Mouse (Mus musculus): ENCODE results near the gene Ppfia4. TPM values are rescaled to one million over a fixed set of nuclear protein-coding genes. Genes with fewer than 3 reads are reported as not detected.

Gene Ppfia4
- polyA plus RNA-seq, 1 experiment, result 31.3 TPM

- DNase-seq (ENCODE audit: low read depth), result no peak
- TF ChIP-seq POLR2A (IDR thresholded peaks at IDR 0.05; ENCODE audit: borderline replicate concordance, extremely low read depth, insufficient read depth, insufficient read length, poor library complexity, severe bottlenecking), result no peak
These were observed 4.4 kb upstream of the Ppfia4 start for GRCm38 (mm10) chr1:134336958-134337710.

- TF ChIP-seq CTCF (IDR thresholded peaks at IDR 0.05; ENCODE audit: borderline replicate concordance, extremely low read depth, insufficient read depth, insufficient read length), result no peak
- TF ChIP-seq POLR2A (IDR thresholded peaks at IDR 0.05; ENCODE audit: borderline replicate concordance, extremely low read depth, insufficient read depth, insufficient read length, poor library complexity, severe bottlenecking), result no peak
- DNase-seq (ENCODE audit: low read depth), result no peak
These were observed 3.4 kb upstream of the Ppfia4 start for GRCm38 (mm10) chr1:134335924-134336810.

GRCm38 (mm10) chr1:134335211-134335923 is 2.6 kb upstream of the Ppfia4 start:
- TF ChIP-seq POLR2A (IDR thresholded peaks at IDR 0.05; ENCODE audit: borderline replicate concordance, extremely low read depth, insufficient read depth, insufficient read length, poor library complexity, severe bottlenecking) (no peak), CTCF (IDR thresholded peaks at IDR 0.05; ENCODE audit: borderline replicate concordance, extremely low read depth, insufficient read depth, insufficient read length) (no peak)
- peak; percentile 60 for DNase-seq (ENCODE audit: low read depth)

- TF ChIP-seq CTCF (IDR thresholded peaks at IDR 0.05; ENCODE audit: borderline replicate concordance, extremely low read depth, insufficient read depth, insufficient read length) (no peak), POLR2A (IDR thresholded peaks at IDR 0.05; ENCODE audit: borderline replicate concordance, extremely low read depth, insufficient read depth, insufficient read length, poor library complexity, severe bottlenecking) (no peak)
- no peak for DNase-seq (ENCODE audit: low read depth)
These were observed 1.5 kb upstream of the Ppfia4 start for GRCm38 (mm10) chr1:134334111-134334827.

- DNase-seq (ENCODE audit: low read depth), result no peak
- TF ChIP-seq CTCF (IDR thresholded peaks at IDR 0.05; ENCODE audit: borderline replicate concordance, extremely low read depth, insufficient read depth, insufficient read length) (no peak), POLR2A (IDR thresholded peaks at IDR 0.05; ENCODE audit: borderline replicate concordance, extremely low read depth, insufficient read depth, insufficient read length, poor library complexity, severe bottlenecking) (no peak)
These were observed 813 bp upstream of the Ppfia4 start for GRCm38 (mm10) chr1:134333371-134334110.

GRCm38 (mm10) chr1:134331879-134332635 is 671 bp downstream of the Ppfia4 start:
- DNase-seq (ENCODE audit: low read depth), result peak; percentile 85
- TF ChIP-seq CTCF (IDR thresholded peaks at IDR 0.05; ENCODE audit: borderline replicate concordance, extremely low read depth, insufficient read depth, insufficient read length) (peak; percentile 91), POLR2A (IDR thresholded peaks at IDR 0.05; ENCODE audit: borderline replicate concordance, extremely low read depth, insufficient read depth, insufficient read length, poor library complexity, severe bottlenecking) (no peak)

- TF ChIP-seq CTCF (IDR thresholded peaks at IDR 0.05; ENCODE audit: borderline replicate concordance, extremely low read depth, insufficient read depth, insufficient read length), result no peak
- TF ChIP-seq POLR2A (IDR thresholded peaks at IDR 0.05; ENCODE audit: borderline replicate concordance, extremely low read depth, insufficient read depth, insufficient read length, poor library complexity, severe bottlenecking), result no peak
- no peak for DNase-seq (ENCODE audit: low read depth)
These were observed 5.8 kb downstream of the Ppfia4 start for GRCm38 (mm10) chr1:134326841-134327346.

GRCm38 (mm10) chr1:134322591-134322990 is 10.1 kb downstream of the Ppfia4 start:
- DNase-seq (ENCODE audit: low read depth), result no peak
- TF ChIP-seq POLR2A (IDR thresholded peaks at IDR 0.05; ENCODE audit: borderline replicate concordance, extremely low read depth, insufficient read depth, insufficient read length, poor library complexity, severe bottlenecking) (no peak), CTCF (IDR thresholded peaks at IDR 0.05; ENCODE audit: borderline replicate concordance, extremely low read depth, insufficient read depth, insufficient read length) (peak; percentile 14; the same call in 1 of the 2 replicates)

GRCm38 (mm10) chr1:134320691-134321301 is 11.9 kb downstream of the Ppfia4 start:
- no peak for TF ChIP-seq CTCF (IDR thresholded peaks at IDR 0.05; ENCODE audit: borderline replicate concordance, extremely low read depth, insufficient read depth, insufficient read length)
- peak; percentile 59 for DNase-seq (ENCODE audit: low read depth)

Data from brain, embryonic 14.5 days (tissue).